Mouse (Mus musculus) retina, postnatal 7 days (tissue): Measurements from ENCODE around the gene Inhbc.
"Not testable (repeated sequence)": the region's sequence is repeated elsewhere in the genome, so short reads cannot be mapped to it uniquely, and the experiment has no call there.

Source experiments
- DNase-seq: peaks from one replicate; pipeline ENCODE4 v3.0.0-alpha.2; 2012; ENCODE audit warnings: low read depth, low spot score

Inhbc gene

GRCm38 (mm10) chr10:127326828-127327227 is 43.4 kb downstream of the Inhbc start:
- DNase-seq = no peak

GRCm38 (mm10) chr10:127326017-127326801 is 44.0 kb downstream of the Inhbc start:
- DNase-seq = no peak

GRCm38 (mm10) chr10:127325454-127326016 is 44.7 kb downstream of the Inhbc start:
- DNase-seq = no peak

- no peak for DNase-seq
These were observed 45.7 kb downstream of the Inhbc start for GRCm38 (mm10) chr10:127324495-127324894.

- no peak for DNase-seq
These were observed 46.9 kb downstream of the Inhbc start for GRCm38 (mm10) chr10:127323131-127323855.

- no peak for DNase-seq
These were observed 47.6 kb downstream of the Inhbc start for GRCm38 (mm10) chr10:127322669-127323068.

GRCm38 (mm10) chr10:127322178-127322577 is 48.1 kb downstream of the Inhbc start:
- no peak for DNase-seq

GRCm38 (mm10) chr10:127321621-127322020 is 48.6 kb downstream of the Inhbc start, which contains the start of gene Arhgap9:
Arhgap9 (plus strand) TSS chr10:127321964.
- DNase-seq = no peak

- no peak for DNase-seq
These were observed 50.3 kb downstream of the Inhbc start for GRCm38 (mm10) chr10:127319969-127320368.

GRCm38 (mm10) chr10:127318009-127318408 is 52.2 kb downstream of the Inhbc start:
- DNase-seq = no peak

GRCm38 (mm10) chr10:127317277-127317676 is 53.0 kb downstream of the Inhbc start:
- no peak for DNase-seq

- DNase-seq = not testable (repeated sequence)
These were observed 55.3 kb downstream of the Inhbc start for GRCm38 (mm10) chr10:127314950-127315349.

- not testable (repeated sequence) for DNase-seq
These were observed 56.7 kb downstream of the Inhbc start for GRCm38 (mm10) chr10:127313516-127313915.

GRCm38 (mm10) chr10:127312858-127313257 is 57.4 kb downstream of the Inhbc start:
- DNase-seq = no peak

- peak; percentile 79 for DNase-seq
These were observed 57.9 kb downstream of the Inhbc start for GRCm38 (mm10) chr10:127312356-127312676.

GRCm38 (mm10) chr10:127311476-127312355 is 58.5 kb downstream of the Inhbc start, which contains the start of gene Mars:
Mars (minus strand) TSS chr10:127311786.
- DNase-seq = peak; percentile 96

- no peak for DNase-seq
These were observed 59.4 kb downstream of the Inhbc start for GRCm38 (mm10) chr10:127310523-127311475.

GRCm38 (mm10) chr10:127309167-127309566 is 61.1 kb downstream of the Inhbc start:
- not testable (repeated sequence) for DNase-seq
